Mouse (Mus musculus) testis, adult 2 months (tissue): Measurements from ENCODE around the gene Dmd.

Source experiments
- CTCF ChIP-seq: fragments of 200-500 bp; IDR thresholded peaks from 2 replicates; pipeline ENCODE4 v1.5.1; 2012; ENCODE audit warnings: low read depth, mild to moderate bottlenecking, inconsistent platforms, low read length, moderate library complexity; ENCODE audit not compliant: control insufficient read depth, insufficient read depth, insufficient replicate concordance
- POLR2A ChIP-seq: fragments of 200-500 bp; IDR thresholded peaks from 2 replicates; pipeline ENCODE4 v1.6.1; 2012; ENCODE audit warnings: low read depth, mild to moderate bottlenecking, inconsistent platforms, low read length, moderate library complexity; ENCODE audit not compliant: control insufficient read depth

GRCm38 (mm10) chrX:85098691-85099090 lies 2150.0 kb downstream of the Dmd start:
- TF ChIP-seq CTCF (no peak), POLR2A (no peak)
